Mouse (Mus musculus): Measurements from ENCODE around the gene Ybx2. TPM values are rescaled to one million over a fixed set of nuclear protein-coding genes. Genes with fewer than 3 reads are reported as not detected.

Ybx2 gene
- polyA plus RNA-seq, 1 experiment = 55.2 TPM

- H3K27me3 ChIP-seq (ENCODE audit: control insufficient read depth, insufficient read depth, low read length, poor library complexity, severe bottlenecking) = no peaks in the 10 kb centered on the region
- no peak overlapping the region for H3K27ac ChIP-seq (ENCODE audit: insufficient read depth, low read length)
- peak overlapping the region; percentile 58 for H3K4me3 ChIP-seq (ENCODE audit: low read depth, low read length)
- H3K9ac ChIP-seq (ENCODE audit: low read depth, poor library complexity, severe bottlenecking) = peak overlapping the region; percentile 94
- peaks cover 9% of the 10 kb centered on the region for H3K4me1 ChIP-seq (ENCODE audit: control insufficient read depth, insufficient read depth, low read length)
- no peaks in the 10 kb centered on the region for H3K9me3 ChIP-seq (replicated peaks; ENCODE audit: control insufficient read depth, insufficient read depth, low read length, poor library complexity, severe bottlenecking)
- no peaks in the 10 kb centered on the region; the same call in 1 of the 2 replicates for H3K36me3 ChIP-seq (ENCODE audit: control insufficient read depth, insufficient read depth, low read length, poor library complexity, severe bottlenecking)
- TF ChIP-seq CTCF (IDR thresholded peaks at IDR 0.05; ENCODE audit: low read depth, low read length) (no peak), POLR2A (IDR thresholded peaks at IDR 0.05; ENCODE audit: insufficient read depth, low read length) (no peak), EP300 (IDR thresholded peaks at IDR 0.05; ENCODE audit: insufficient read depth, low read depth, low read length) (no peak)
These were observed 560 bp downstream of the Ybx2 start for GRCm38 (mm10) chr11:69936156-69936555.

- Histone ChIP-seq H3K27me3 (ENCODE audit: control insufficient read depth, insufficient read depth, low read length, poor library complexity, severe bottlenecking) (no peaks in the 10 kb centered on the region), H3K9me3 (replicated peaks; ENCODE audit: control insufficient read depth, insufficient read depth, low read length, poor library complexity, severe bottlenecking) (no peaks in the 10 kb centered on the region), H3K4me3 (ENCODE audit: low read depth, low read length) (peak overlapping the region; percentile 58), H3K4me1 (ENCODE audit: control insufficient read depth, insufficient read depth, low read length) (peaks cover 9% of the 10 kb centered on the region), H3K36me3 (ENCODE audit: control insufficient read depth, insufficient read depth, low read length, poor library complexity, severe bottlenecking) (no peaks in the 10 kb centered on the region; the same call in 1 of the 2 replicates), H3K27ac (ENCODE audit: insufficient read depth, low read length) (no peak overlapping the region), H3K9ac (ENCODE audit: low read depth, poor library complexity, severe bottlenecking) (peak overlapping the region; percentile 94)
- TF ChIP-seq CTCF (IDR thresholded peaks at IDR 0.05; ENCODE audit: low read depth, low read length) (no peak), EP300 (IDR thresholded peaks at IDR 0.05; ENCODE audit: insufficient read depth, low read depth, low read length) (no peak), POLR2A (IDR thresholded peaks at IDR 0.05; ENCODE audit: insufficient read depth, low read length) (no peak)
These were observed 1.2 kb downstream of the Ybx2 start for GRCm38 (mm10) chr11:69936714-69937347.

GRCm38 (mm10) chr11:69937385-69937784 is 1.8 kb downstream of the Ybx2 start:
- Histone ChIP-seq H3K27me3 (ENCODE audit: control insufficient read depth, insufficient read depth, low read length, poor library complexity, severe bottlenecking) (no peaks in the 10 kb centered on the region), H3K4me1 (ENCODE audit: control insufficient read depth, insufficient read depth, low read length) (peaks cover 9% of the 10 kb centered on the region), H3K36me3 (ENCODE audit: control insufficient read depth, insufficient read depth, low read length, poor library complexity, severe bottlenecking) (no peaks in the 10 kb centered on the region; the same call in 1 of the 2 replicates), H3K27ac (ENCODE audit: insufficient read depth, low read length) (no peak overlapping the region), H3K4me3 (ENCODE audit: low read depth, low read length) (no peak overlapping the region), H3K9ac (ENCODE audit: low read depth, poor library complexity, severe bottlenecking) (no peak overlapping the region), H3K9me3 (replicated peaks; ENCODE audit: control insufficient read depth, insufficient read depth, low read length, poor library complexity, severe bottlenecking) (no peaks in the 10 kb centered on the region)
- TF ChIP-seq EP300 (IDR thresholded peaks at IDR 0.05; ENCODE audit: insufficient read depth, low read depth, low read length) (no peak), POLR2A (IDR thresholded peaks at IDR 0.05; ENCODE audit: insufficient read depth, low read length) (no peak), CTCF (IDR thresholded peaks at IDR 0.05; ENCODE audit: low read depth, low read length) (no peak)

GRCm38 (mm10) chr11:69937834-69938233 is 2.2 kb downstream of the Ybx2 start:
- H3K36me3 ChIP-seq (ENCODE audit: control insufficient read depth, insufficient read depth, low read length, poor library complexity, severe bottlenecking) = no peaks in the 10 kb centered on the region; the same call in 1 of the 2 replicates
- H3K9me3 ChIP-seq (replicated peaks; ENCODE audit: control insufficient read depth, insufficient read depth, low read length, poor library complexity, severe bottlenecking) = no peaks in the 10 kb centered on the region
- peaks cover 11% of the 10 kb centered on the region for H3K4me1 ChIP-seq (ENCODE audit: control insufficient read depth, insufficient read depth, low read length)
- no peak overlapping the region for H3K27ac ChIP-seq (ENCODE audit: insufficient read depth, low read length)
- TF ChIP-seq CTCF (IDR thresholded peaks at IDR 0.05; ENCODE audit: low read depth, low read length) (no peak), EP300 (IDR thresholded peaks at IDR 0.05; ENCODE audit: insufficient read depth, low read depth, low read length) (no peak), POLR2A (IDR thresholded peaks at IDR 0.05; ENCODE audit: insufficient read depth, low read length) (no peak)
- no peak overlapping the region for H3K9ac ChIP-seq (ENCODE audit: low read depth, poor library complexity, severe bottlenecking)
- no peak overlapping the region for H3K4me3 ChIP-seq (ENCODE audit: low read depth, low read length)
- no peaks in the 10 kb centered on the region for H3K27me3 ChIP-seq (ENCODE audit: control insufficient read depth, insufficient read depth, low read length, poor library complexity, severe bottlenecking)

GRCm38 (mm10) chr11:69938401-69938979 is 2.9 kb downstream of the Ybx2 start:
- TF ChIP-seq POLR2A (IDR thresholded peaks at IDR 0.05; ENCODE audit: insufficient read depth, low read length) = no peak
- Histone ChIP-seq H3K9ac (ENCODE audit: low read depth, poor library complexity, severe bottlenecking) (no peak overlapping the region), H3K9me3 (replicated peaks; ENCODE audit: control insufficient read depth, insufficient read depth, low read length, poor library complexity, severe bottlenecking) (no peaks in the 10 kb centered on the region), H3K27me3 (ENCODE audit: control insufficient read depth, insufficient read depth, low read length, poor library complexity, severe bottlenecking) (no peaks in the 10 kb centered on the region), H3K36me3 (ENCODE audit: control insufficient read depth, insufficient read depth, low read length, poor library complexity, severe bottlenecking) (no peaks in the 10 kb centered on the region; the same call in 1 of the 2 replicates), H3K4me3 (ENCODE audit: low read depth, low read length) (no peak overlapping the region), H3K4me1 (ENCODE audit: control insufficient read depth, insufficient read depth, low read length) (peaks cover 11% of the 10 kb centered on the region), H3K27ac (ENCODE audit: insufficient read depth, low read length) (no peak overlapping the region)

- no peak for TF ChIP-seq CTCF (IDR thresholded peaks at IDR 0.05; ENCODE audit: low read depth, low read length)
- Histone ChIP-seq H3K9ac (ENCODE audit: low read depth, poor library complexity, severe bottlenecking) (no peak overlapping the region), H3K27ac (ENCODE audit: insufficient read depth, low read length) (no peak overlapping the region), H3K4me3 (ENCODE audit: low read depth, low read length) (no peak overlapping the region), H3K4me1 (ENCODE audit: control insufficient read depth, insufficient read depth, low read length) (peaks cover 11% of the 10 kb centered on the region), H3K36me3 (ENCODE audit: control insufficient read depth, insufficient read depth, low read length, poor library complexity, severe bottlenecking) (no peaks in the 10 kb centered on the region; the same call in 1 of the 2 replicates), H3K9me3 (replicated peaks; ENCODE audit: control insufficient read depth, insufficient read depth, low read length, poor library complexity, severe bottlenecking) (no peaks in the 10 kb centered on the region), H3K27me3 (ENCODE audit: control insufficient read depth, insufficient read depth, low read length, poor library complexity, severe bottlenecking) (no peaks in the 10 kb centered on the region)
These were observed 3.6 kb downstream of the Ybx2 start for GRCm38 (mm10) chr11:69939181-69939580.

Measured in ES-Bruce4 (cell line).